Mouse (Mus musculus): Measurements from ENCODE around the gene Desi2. TPM values are rescaled to one million over a fixed set of nuclear protein-coding genes. Genes with fewer than 3 reads are reported as not detected.
"Not testable (repeated sequence)": the region's sequence is repeated elsewhere in the genome, so short reads cannot be mapped to it uniquely, and the experiment has no call there.

Desi2 gene
- polyA plus RNA-seq, 1 experiment, result 13.4 TPM

GRCm38 (mm10) chr1:178256351-178256750 lies 69.1 kb downstream of the Desi2 start:
- DNase-seq (ENCODE audit: extremely low spot score in 1 of 2, low spot score in 1 of 2), result no peak

DNA sequence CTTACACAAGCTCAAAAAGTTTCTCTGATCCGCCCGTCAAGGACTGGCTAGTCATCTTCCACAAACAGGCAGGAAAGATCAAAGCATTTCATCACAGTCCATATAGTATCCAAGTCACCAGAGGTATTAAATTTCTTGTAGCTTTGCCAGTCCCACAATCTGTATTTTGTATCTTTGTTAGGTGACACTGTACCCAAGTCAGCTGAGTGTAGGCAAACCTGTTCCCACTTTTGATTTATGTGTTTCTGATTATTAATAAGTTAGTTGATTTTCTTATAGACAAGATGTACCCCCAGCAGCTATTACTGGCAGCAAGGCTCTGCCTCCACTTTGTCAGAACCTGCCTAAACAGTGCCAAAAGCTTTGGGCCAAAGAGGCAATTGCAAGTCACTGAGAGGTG lies 71.6 kb downstream of the Desi2 start:
- no peak for DNase-seq (ENCODE audit: extremely low spot score in 1 of 2, low spot score in 1 of 2)

DNA sequence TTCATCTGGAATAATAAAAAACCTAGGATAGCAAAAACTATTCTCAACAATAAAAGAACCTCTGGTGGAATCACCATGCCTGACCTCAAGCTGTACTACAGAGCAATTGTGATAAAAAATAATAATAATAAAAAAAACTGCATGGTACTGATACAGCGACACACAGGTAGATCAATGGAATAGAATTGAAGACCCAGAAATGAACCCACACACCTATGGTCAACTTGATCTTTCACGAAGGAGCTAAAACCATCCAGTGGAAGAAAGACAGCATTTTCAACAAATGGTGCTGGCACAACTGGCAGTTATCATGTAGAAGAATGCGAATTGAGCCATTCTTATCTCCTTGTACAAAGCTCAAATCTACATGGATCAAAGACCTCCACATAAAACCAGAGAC lies 78.2 kb downstream of the Desi2 start:
- not testable (repeated sequence) for DNase-seq (ENCODE audit: extremely low spot score in 1 of 2, low spot score in 1 of 2)

- no peak for DNase-seq (ENCODE audit: extremely low spot score in 1 of 2, low spot score in 1 of 2)
Measured at GRCm38 (mm10) chr1:178270635-178271034, 83.4 kb downstream of the Desi2 start.

DNA sequence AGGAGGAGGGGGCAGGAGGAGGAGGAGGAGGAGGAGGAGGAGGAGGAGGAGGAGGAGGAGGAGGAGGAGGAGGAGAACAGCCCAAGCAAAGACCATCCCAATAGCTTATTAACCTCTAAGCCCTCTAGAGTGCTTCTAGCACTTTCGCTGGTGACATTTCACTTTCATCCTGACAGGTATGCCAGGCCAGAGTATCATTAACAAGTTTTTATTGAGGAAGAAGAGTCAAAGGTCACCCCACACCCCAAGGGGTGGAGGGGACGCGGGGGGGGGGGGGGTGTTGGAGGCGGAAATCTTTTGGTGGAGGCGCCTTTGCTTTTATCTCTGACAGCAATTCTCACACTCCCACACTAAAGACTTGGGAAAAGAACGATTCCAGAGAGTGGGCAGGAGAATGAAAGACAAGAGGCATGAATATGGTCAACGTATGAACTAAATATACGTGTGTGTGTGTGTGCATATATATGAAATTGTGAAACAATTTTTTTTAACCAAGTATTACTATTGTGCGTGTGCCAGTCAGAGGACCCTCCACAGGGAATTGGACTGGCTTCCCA lies 88.0 kb downstream of the Desi2 start:
- peak in 1 of 2 experiments; percentile 53 for DNase-seq (ENCODE audit: extremely low spot score in 1 of 2, low spot score in 1 of 2)

DNA sequence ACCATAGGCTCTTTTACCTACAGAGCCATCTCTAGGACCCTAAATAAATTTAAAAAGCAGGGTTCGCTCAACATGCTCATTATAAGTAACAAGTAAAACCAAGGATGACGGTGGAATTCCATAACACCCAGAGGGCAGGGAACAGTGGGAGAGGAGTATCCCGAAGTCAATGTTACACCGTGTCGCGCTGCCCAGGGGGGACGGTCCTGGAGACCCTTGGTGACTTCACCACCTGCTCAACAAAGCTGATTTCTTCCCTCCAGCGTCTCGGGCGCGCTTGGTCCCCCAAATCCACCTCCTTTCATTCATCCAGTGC lies 88.5 kb downstream of the Desi2 start:
- DNase-seq (ENCODE audit: extremely low spot score in 1 of 2, low spot score in 1 of 2), result no peak

DNA sequence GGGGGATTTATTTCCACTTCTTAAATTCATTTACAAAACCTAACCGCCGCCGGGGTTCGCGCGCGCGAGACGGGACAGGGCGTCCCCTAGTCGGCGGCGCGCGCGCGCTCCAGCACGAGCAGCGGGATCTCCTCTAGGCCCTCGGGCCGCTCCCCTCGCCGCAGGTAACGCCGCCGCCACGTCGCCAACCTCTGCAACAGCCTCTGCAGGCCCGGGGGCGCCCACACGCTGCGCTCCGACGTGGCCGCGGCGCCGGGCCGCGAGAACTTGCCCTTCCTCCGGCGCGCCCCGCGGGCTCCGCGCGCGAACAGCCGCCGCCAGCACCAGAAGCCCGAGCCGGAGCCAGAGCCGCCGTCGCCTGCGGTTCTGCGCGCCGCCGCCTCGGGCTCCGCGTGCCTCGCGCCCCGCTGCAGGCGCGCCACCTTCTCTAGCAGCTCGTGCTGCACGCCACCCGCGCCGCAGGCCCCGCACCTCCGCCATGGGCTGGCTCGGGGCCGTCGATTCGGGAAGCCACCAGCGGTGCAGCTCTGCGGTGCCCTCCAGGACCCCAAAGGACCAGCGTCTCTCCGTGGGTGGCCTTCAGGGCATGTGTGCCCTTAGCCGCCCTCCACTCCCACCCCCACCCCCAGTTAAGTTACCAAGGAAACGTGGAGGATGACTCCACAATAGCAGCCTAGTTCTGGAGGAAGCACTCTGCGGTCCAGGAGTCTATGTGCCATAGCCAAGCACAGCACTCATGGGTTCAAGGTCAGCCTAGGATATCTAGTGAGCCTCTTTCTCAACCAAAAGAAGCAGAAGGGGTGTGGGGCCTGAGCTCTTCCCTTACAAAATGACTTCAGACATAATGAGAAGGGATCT lies 89.1 kb downstream of the Desi2 start:
- peak in 1 of 2 experiments; percentile 74 for DNase-seq (ENCODE audit: extremely low spot score in 1 of 2, low spot score in 1 of 2)

- DNase-seq (ENCODE audit: extremely low spot score in 1 of 2, low spot score in 1 of 2), result not testable (repeated sequence)
Measured at GRCm38 (mm10) chr1:178283314-178283713, 96.1 kb downstream of the Desi2 start.

- no peak for DNase-seq (ENCODE audit: extremely low spot score in 1 of 2, low spot score in 1 of 2)
Measured at GRCm38 (mm10) chr1:178283946-178284720, 96.9 kb downstream of the Desi2 start.

DNA sequence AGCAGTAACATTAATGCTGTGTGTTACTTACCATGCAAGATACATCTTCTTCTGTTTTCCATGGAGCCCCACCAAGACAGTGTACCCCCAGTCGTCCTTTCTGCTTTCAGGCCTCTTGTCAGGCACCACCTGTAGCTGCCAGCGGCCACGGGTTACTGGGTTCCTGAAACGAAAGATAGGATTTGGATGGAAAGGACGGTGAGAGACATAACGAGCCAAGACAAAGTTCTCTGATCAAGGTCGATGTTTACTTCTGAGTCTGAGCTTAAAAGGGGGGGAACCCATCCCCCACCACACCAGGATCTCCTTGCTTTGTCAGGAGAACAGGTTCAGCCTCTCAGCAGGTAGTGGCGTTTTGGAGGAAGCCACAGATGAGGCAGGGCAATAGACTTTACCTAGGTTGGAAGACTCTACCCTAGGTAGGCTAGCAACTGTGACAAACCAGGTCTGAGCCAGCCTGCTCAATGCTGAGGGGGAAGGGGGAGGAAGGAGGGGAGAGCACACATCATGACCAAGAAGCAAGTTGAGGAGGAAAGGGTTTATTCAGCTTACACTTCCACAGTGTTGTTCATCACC lies 100.5 kb downstream of the Desi2 start:
- no peak for DNase-seq (ENCODE audit: extremely low spot score in 1 of 2, low spot score in 1 of 2)

GRCm38 (mm10) chr1:178291716-178292115 lies 104.5 kb downstream of the Desi2 start:
- no peak for DNase-seq (ENCODE audit: extremely low spot score in 1 of 2, low spot score in 1 of 2)

DNA sequence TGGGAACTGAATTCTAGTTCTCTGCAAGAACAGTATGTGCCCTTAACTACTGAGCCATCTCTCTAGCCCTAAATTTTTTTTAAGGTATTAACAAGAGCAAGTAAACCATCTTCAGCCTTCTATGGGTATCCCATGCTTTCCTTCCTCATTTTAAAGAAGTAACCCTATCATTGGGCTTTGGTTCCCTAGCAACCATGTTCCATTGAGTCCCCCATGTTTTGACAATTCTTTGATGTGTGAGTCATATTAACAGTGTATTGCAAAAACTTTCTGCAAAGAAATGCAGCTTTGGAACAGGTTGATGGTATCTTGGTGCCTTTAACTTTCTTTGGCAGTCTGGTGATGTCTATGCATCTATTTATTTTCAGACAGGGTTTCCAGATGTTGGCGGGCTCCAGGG lies 106.8 kb downstream of the Desi2 start:
- peak in 1 of 2 experiments; percentile 27 for DNase-seq (ENCODE audit: extremely low spot score in 1 of 2, low spot score in 1 of 2)

GRCm38 (mm10) chr1:178301261-178301660 lies 114.0 kb downstream of the Desi2 start:
- not testable (repeated sequence) for DNase-seq (ENCODE audit: extremely low spot score in 1 of 2, low spot score in 1 of 2)

GRCm38 (mm10) chr1:178303425-178303824 lies 116.2 kb downstream of the Desi2 start:
- peak; percentile 44 to 88 for DNase-seq (ENCODE audit: extremely low spot score in 1 of 2, low spot score in 1 of 2)

Other genes starting within 250 kb of the Desi2 start
- gene Catspere2, start 204.0 kb upstream of the Desi2 start, polyA plus RNA-seq (2012; rRNA removed), result 3.2 and 3.3 TPM in 2 replicates
- 86.9 and 93.7 TPM in 2 replicates for gene Cox20, start 131.7 kb downstream of the Desi2 start, polyA plus RNA-seq (2012; rRNA removed)
- 371 and 407 TPM in 2 replicates for gene Hnrnpu, start 150.4 kb downstream of the Desi2 start, polyA plus RNA-seq (2012; rRNA removed)
- 8.0 and 9.0 TPM in 2 replicates for gene Efcab2, start 218.7 kb downstream of the Desi2 start, polyA plus RNA-seq (2012; rRNA removed)

Data from frontal cortex, adult 2 months (tissue).